Mouse (Mus musculus) splenic B cell, adult 2 months (primary cell): Measurements from ENCODE around the gene Tmem38a.

ENCODE experiments used
- DNase-seq: peaks from one replicate; pipeline ENCODE4 v3.0.0-alpha.2; 2011; ENCODE audit warnings: low read depth, low spot score
- H3K27me3 ChIP-seq: 2 replicates; pipeline ENCODE4 v1.6.1; 2012; ENCODE audit warnings: mild to moderate bottlenecking, low read length, moderate library complexity, mixed read lengths; ENCODE audit not compliant: control insufficient read depth, poor library complexity, insufficient read depth, severe bottlenecking
- H3K36me3 ChIP-seq: 2 replicates; pipeline ENCODE4 v1.6.1; 2012; ENCODE audit warnings: mild to moderate bottlenecking, low read length, moderate library complexity, mixed read lengths; ENCODE audit not compliant: control insufficient read depth, poor library complexity, insufficient read depth, severe bottlenecking

Gene Tmem38a

GRCm38 (mm10) chr8:72572507-72572906, 652 bp downstream of the Tmem38a start:
- peaks cover 7% of the 10 kb centered on the region; the same call in 1 of the 2 replicates for H3K36me3 ChIP-seq

DNA sequence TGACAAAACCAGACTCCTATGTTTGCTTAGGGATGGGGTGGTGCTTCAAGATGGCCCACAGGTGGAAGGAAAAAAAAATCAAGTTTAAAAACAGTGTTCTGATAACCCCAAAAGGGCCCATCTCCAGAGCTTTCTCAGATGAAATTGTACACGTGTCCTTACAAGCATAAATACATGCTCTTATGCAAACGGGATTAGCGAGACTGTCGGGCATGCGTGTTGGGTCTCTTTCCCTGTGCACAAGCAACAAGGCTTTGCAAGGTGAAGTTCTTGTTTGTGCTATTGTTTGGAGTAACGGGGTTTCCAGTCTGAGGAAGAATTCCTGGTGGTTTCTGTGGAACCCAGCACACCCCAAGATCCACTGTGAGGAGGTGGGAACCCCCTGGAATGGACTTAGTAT, 1.6 kb downstream of the Tmem38a start:
- no peak for DNase-seq
- Histone ChIP-seq H3K36me3 (peaks cover 2% of the 10 kb centered on the region; the same call in 1 of the 2 replicates), H3K27me3 (no peaks in the 10 kb centered on the region)

More at GRCm38 (mm10) chr8:72572507-72572906, 652 bp downstream of the Tmem38a start:
- no peak for DNase-seq
- H3K27me3 ChIP-seq, result no peaks in the 10 kb centered on the region

- Histone ChIP-seq H3K27me3 (no peaks in the 10 kb centered on the region), H3K36me3 (no peaks in the 10 kb centered on the region)
- DNase-seq, result no peak
Measured at GRCm38 (mm10) chr8:72575915-72576314, 4.1 kb downstream of the Tmem38a start.

- DNase-seq, result no peak
- no peaks in the 10 kb centered on the region for H3K36me3 ChIP-seq
- H3K27me3 ChIP-seq, result no peaks in the 10 kb centered on the region
Measured at GRCm38 (mm10) chr8:72577266-72577665, 5.4 kb downstream of the Tmem38a start.

- no peak for DNase-seq
- H3K27me3 ChIP-seq, result no peaks in the 10 kb centered on the region
- H3K36me3 ChIP-seq, result no peaks in the 10 kb centered on the region
Measured at GRCm38 (mm10) chr8:72577941-72578340, 6.1 kb downstream of the Tmem38a start.

- DNase-seq, result no peak
- Histone ChIP-seq H3K36me3 (no peaks in the 10 kb centered on the region), H3K27me3 (no peaks in the 10 kb centered on the region)
Measured at GRCm38 (mm10) chr8:72579374-72579773, 7.5 kb downstream of the Tmem38a start.

DNA sequence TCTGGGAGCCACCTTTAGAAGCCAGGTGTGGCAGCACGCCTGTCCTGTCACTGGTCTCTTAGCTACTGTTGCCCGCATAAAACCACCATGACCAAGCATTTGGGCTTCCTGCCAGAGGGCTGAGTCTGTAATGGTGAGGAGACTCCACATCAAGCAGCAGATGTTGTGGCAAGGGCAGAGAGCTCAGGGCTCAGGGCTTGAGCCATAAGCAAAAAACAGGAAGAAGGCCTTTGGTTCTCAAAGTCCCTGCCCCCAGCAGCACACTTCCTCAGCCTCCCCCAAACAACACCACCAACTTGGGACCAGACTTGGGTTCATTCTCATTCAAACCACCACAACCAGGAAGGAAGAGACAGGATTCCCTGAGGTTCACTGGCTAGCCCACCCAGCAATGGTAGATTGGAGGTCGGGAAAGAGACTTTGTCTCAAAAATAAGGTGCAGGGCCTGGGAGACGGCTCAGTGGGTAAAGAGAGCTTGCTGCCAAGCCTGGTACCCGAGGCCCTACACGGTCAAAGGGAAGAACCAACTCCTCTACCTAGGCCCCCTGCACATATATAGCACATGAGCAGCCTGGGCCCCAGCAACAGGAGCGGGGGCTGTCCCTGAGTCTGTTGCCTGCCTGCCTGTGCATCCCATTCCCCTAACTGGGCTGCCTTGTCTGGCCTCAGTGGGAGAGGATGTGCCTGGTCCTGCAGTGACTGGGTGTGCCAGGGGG, 11.4 kb downstream of the Tmem38a start:
- H3K27me3 ChIP-seq, result no peaks in the 10 kb centered on the region
- no peaks in the 10 kb centered on the region for H3K36me3 ChIP-seq
- DNase-seq, result peak; percentile 55

- H3K27me3 ChIP-seq, result no peaks in the 10 kb centered on the region
- no peak for DNase-seq
- H3K36me3 ChIP-seq, result no peaks in the 10 kb centered on the region
Measured at GRCm38 (mm10) chr8:72584390-72584789, 12.5 kb downstream of the Tmem38a start.

GRCm38 (mm10) chr8:72587806-72588205, 16.0 kb downstream of the Tmem38a start:
- H3K27me3 ChIP-seq, result no peaks in the 10 kb centered on the region
- no peaks in the 10 kb centered on the region for H3K36me3 ChIP-seq
- no peak for DNase-seq

DNA sequence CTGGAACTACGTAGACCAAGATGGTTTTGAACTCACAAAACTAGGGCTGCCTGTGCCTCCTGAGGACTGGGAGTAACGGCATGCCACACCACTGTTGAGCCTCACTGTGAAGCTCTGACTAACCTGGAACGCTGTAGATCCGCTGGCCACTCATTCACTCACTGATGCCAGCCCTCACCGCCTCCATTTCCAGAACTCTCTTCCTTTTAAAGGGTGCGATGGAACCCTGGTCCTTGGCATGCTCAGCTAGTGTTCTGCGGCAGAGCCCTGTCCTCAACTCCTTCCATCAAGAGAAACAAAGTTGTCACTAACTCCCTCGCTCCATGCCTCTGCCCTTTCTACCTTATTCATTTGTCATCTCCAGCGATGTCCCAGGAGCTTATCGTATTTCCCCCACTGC, 17.0 kb downstream of the Tmem38a start:
- H3K27me3 ChIP-seq, result no peaks in the 10 kb centered on the region
- no peaks in the 10 kb centered on the region for H3K36me3 ChIP-seq
- no peak for DNase-seq

GRCm38 (mm10) chr8:72589286-72589685, 17.4 kb downstream of the Tmem38a start:
- no peaks in the 10 kb centered on the region for H3K36me3 ChIP-seq

DNA sequence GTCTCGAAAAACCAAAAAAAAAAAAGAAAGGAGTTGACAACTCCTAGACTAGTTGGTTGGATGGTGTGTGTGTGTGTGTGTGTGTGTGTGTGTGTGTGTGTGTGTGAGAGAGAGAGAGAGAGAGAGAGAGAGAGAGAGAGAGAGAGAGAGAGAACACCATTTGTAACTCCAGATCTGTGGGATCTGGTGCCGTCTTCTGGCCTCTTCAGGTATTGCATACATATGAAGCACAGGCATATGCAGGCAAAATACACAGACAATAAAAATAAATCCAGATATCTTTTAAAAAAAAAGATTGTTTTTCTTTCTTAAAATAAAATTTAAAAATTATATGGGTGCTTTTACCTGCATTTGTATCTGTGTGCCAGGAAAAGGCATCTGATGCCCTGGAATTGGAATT, 18.3 kb downstream of the Tmem38a start:
- H3K27me3 ChIP-seq, result no peaks in the 10 kb centered on the region
- no peaks in the 10 kb centered on the region for H3K36me3 ChIP-seq
- DNase-seq, result peak; percentile 77

More at GRCm38 (mm10) chr8:72589286-72589685, 17.4 kb downstream of the Tmem38a start:
- no peaks in the 10 kb centered on the region for H3K27me3 ChIP-seq
- no peak for DNase-seq
